Mouse (Mus musculus) erythroblast, embryonic 14.5 days (primary cell): ENCODE results near the gene Abhd11.

ENCODE experiments used
- GATA1 ChIP-seq: IDR thresholded peaks from 2 replicates; pipeline ENCODE4 v1.6.1; 2012; ENCODE audit warnings: low read length, inconsistent platforms, mixed read lengths
- TAL1 ChIP-seq: IDR thresholded peaks from 3 replicates; pipeline ENCODE4 v1.6.1; 2012; ENCODE audit warnings: low read length, inconsistent platforms, mixed read lengths

- TF ChIP-seq GATA1 = no peak
- no peak for TF ChIP-seq TAL1
These were observed 38.3 kb upstream of the Abhd11 start for GRCm38 (mm10) chr5:134970671-134971070.
